Mouse (Mus musculus) ES-E14 (cell line): ENCODE results near the gene Fsd2. TPM values are rescaled to one million over a fixed set of nuclear protein-coding genes. Genes with fewer than 3 reads are reported as not detected.

Source experiments
- DNase-seq: peaks from one replicate; pipeline ENCODE4 v3.0.0-alpha.2; 2013; ENCODE audit warnings: low read depth, low spot score
- H3K27ac ChIP-seq: 2 replicates; pipeline ENCODE4 v1.5.1; 2012; ENCODE audit warnings: low read depth, mild to moderate bottlenecking, low read length, moderate library complexity, mixed read lengths; ENCODE audit not compliant: poor library complexity, insufficient read depth, severe bottlenecking
- H3K36me3 ChIP-seq: 2 replicates; pipeline ENCODE4 v1.6.1; 2012; ENCODE audit warnings: mild to moderate bottlenecking, low read length, moderate library complexity, mixed read lengths; ENCODE audit not compliant: control insufficient read depth, poor library complexity, insufficient read depth, severe bottlenecking
- H3K4me1 ChIP-seq, 2 experiments: fragments of 150-350 bp in 1 of 2; sonication (generic) in 1 of 2; 2 replicates each; pipeline ENCODE4 v1.6.1; 2012; ENCODE audit warnings: low read length in 2 of 2, mild to moderate bottlenecking in 1 of 2, mixed read lengths in 1 of 2; ENCODE audit not compliant: control insufficient read depth in 2 of 2, insufficient read depth in 2 of 2, poor library complexity in 1 of 2
- H3K4me3 ChIP-seq, 2 experiments: fragments of 150-350 bp in 1 of 2; sonication (generic) in 1 of 2; 2 replicates each; pipeline ENCODE4 v1.5.1; 2012; ENCODE audit warnings: low read length in 2 of 2, low read depth in 1 of 2, mild to moderate bottlenecking in 1 of 2, mixed read lengths in 1 of 2; ENCODE audit not compliant: insufficient read depth in 1 of 2, poor library complexity in 1 of 2, severe bottlenecking in 1 of 2
- H3K9ac ChIP-seq: 2 replicates; pipeline ENCODE4 v1.6.1; 2012; ENCODE audit warnings: low read depth, mild to moderate bottlenecking, low read length, mixed read lengths; ENCODE audit not compliant: poor library complexity, insufficient read depth, severe bottlenecking
- H3K9me3 ChIP-seq: fragments of 150-350 bp; sonication (generic); 2 replicates; pipeline ENCODE4 v1.6.1; 2012; ENCODE audit warnings: low read depth, mild to moderate bottlenecking, low read length; ENCODE audit not compliant: control insufficient read depth, insufficient read depth
- CHD2 ChIP-seq: IDR thresholded peaks from 2 replicates; pipeline ENCODE4 v1.6.1; 2014; ENCODE audit warnings: mild to moderate bottlenecking, low read depth, low read length, inconsistent platforms
- HCFC1 ChIP-seq: IDR thresholded peaks from 2 replicates; pipeline ENCODE4 v1.6.1; 2012; ENCODE audit warnings: low read length, inconsistent platforms, borderline replicate concordance; ENCODE audit not compliant: insufficient read depth
- MAFK ChIP-seq: IDR thresholded peaks from 2 replicates; pipeline ENCODE4 v1.6.1; 2014; ENCODE audit warnings: mild to moderate bottlenecking, low read depth, low read length, inconsistent platforms; ENCODE audit not compliant: insufficient read depth
- ZC3H11A ChIP-seq: IDR thresholded peaks from 2 replicates; pipeline ENCODE4 v1.6.1; 2012; ENCODE audit warnings: low read depth, mild to moderate bottlenecking, inconsistent platforms, low read length, borderline replicate concordance
- ZNF384 ChIP-seq: IDR thresholded peaks from 2 replicates; pipeline ENCODE4 v1.6.1; 2012; ENCODE audit warnings: low read depth, low read length, inconsistent platforms
- in situ Hi-C, 2 experiments: fragments of 600-800 bp; cut with MboI; formaldehyde crosslinking; loops; one replicate each; pipeline ENCODE4 v1.15.1; 2025; ENCODE audit warnings: low sequenced_read_pairs in 2 of 2, inconsistent platforms in 1 of 2; ENCODE audit not compliant: unreplicated experiment in 2 of 2
- total RNA-seq: library from RNA; depleted of rRNA; stranded (reverse); fragments of 300-350 nt; gene quantifications from 2 replicates; pipeline ENCODE4 v1.2.3, GENCODE M21; 2012

The Fsd2 gene
- total RNA-seq, 1 experiment = 0.09 TPM

- no peak for TF ChIP-seq ZC3H11A
- TF ChIP-seq MAFK = no peak
- TF ChIP-seq HCFC1 = no peak
- no peak for TF ChIP-seq CHD2
- no peak for TF ChIP-seq ZNF384
- H3K4me1 ChIP-seq = no peaks in the 10 kb centered on the region
- H3K4me3 ChIP-seq = no peak overlapping the region
- in situ Hi-C loops = no loop called here
- peaks cover 15% of the 10 kb centered on the region for H3K36me3 ChIP-seq
- H3K9ac ChIP-seq = no peak overlapping the region
- no peak for DNase-seq
- H3K27ac ChIP-seq = no peak overlapping the region
- no peaks in the 10 kb centered on the region for H3K9me3 ChIP-seq
Observed at GRCm38 (mm10) chr7:81587238-81587637, 20.5 kb upstream of the Fsd2 start.

GRCm38 (mm10) chr7:81585326-81585725 lies 18.6 kb upstream of the Fsd2 start:
- no peaks in the 10 kb centered on the region for H3K9me3 ChIP-seq
- H3K27ac ChIP-seq = no peak overlapping the region
- H3K36me3 ChIP-seq = peaks cover 9% of the 10 kb centered on the region
- no peak overlapping the region for H3K4me3 ChIP-seq
- no peak for DNase-seq
- H3K4me1 ChIP-seq = no peaks in the 10 kb centered on the region
- no peak overlapping the region for H3K9ac ChIP-seq
- TF ChIP-seq CHD2 (no peak), ZNF384 (no peak), MAFK (no peak), ZC3H11A (no peak), HCFC1 (no peak)
- in situ Hi-C loops = no loop called here

- TF ChIP-seq ZNF384 (no peak), MAFK (no peak), ZC3H11A (no peak), CHD2 (no peak), HCFC1 (no peak)
- Histone ChIP-seq H3K36me3 (peaks cover 9% of the 10 kb centered on the region), H3K27ac (no peak overlapping the region), H3K9me3 (no peaks in the 10 kb centered on the region), H3K4me1 (no peaks in the 10 kb centered on the region), H3K4me3 (no peak overlapping the region), H3K9ac (no peak overlapping the region)
- DNase-seq = no peak
- in situ Hi-C loops = no loop called here
Observed at GRCm38 (mm10) chr7:81583512-81583911, 16.8 kb upstream of the Fsd2 start.

DNA sequence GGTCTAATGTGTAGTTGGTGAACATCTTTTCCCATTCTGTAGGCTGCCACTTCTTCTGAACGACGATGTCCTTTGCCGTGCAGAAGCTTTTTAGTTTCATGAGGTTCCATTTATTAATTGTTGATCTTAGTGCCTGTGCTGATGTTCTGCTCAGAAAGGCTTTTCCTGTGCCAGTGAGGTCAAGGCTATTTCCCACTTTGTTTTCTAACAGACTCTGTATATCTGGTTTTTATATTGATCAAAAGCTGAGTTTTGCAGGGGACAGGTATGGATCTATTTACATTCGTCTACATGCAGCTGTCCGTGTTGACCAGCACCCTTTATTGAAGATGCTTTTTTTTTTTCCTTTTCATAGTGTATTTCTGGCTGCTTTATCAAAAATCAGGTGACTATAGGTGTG lies 12.6 kb upstream of the Fsd2 start:
- Histone ChIP-seq H3K36me3 (peaks cover 5% of the 10 kb centered on the region; the same call in 1 of the 2 replicates), H3K4me3 (no peak overlapping the region), H3K9me3 (no peaks in the 10 kb centered on the region), H3K4me1 (no peaks in the 10 kb centered on the region), H3K9ac (no peak overlapping the region), H3K27ac (no peak overlapping the region)
- TF ChIP-seq HCFC1 (no peak), CHD2 (no peak), ZNF384 (no peak), ZC3H11A (no peak), MAFK (no peak)
- no peak for DNase-seq
- in situ Hi-C loops = no loop called here

DNA sequence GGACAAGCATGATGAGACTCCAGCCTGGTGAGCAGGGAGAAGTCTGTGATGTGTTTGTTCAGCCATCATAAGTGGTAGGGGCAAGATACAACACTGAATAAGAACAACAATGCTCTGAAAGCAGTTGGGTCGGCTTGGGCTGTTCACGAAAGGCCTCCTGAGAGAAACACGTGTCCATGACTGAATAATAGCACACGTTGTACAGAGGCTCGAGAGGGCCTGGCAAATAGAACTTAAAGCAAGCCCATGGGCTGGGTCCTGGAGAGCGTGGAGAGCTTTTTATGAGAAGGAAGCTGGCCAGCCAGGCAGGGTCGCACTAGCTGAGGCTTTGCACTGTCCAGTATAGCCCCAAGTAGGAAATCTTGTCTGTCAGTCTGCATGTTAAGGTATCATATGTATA lies 11.7 kb upstream of the Fsd2 start:
- in situ Hi-C loops = no loop called here
- no peaks in the 10 kb centered on the region for H3K4me1 ChIP-seq
- no peaks in the 10 kb centered on the region for H3K9me3 ChIP-seq
- H3K4me3 ChIP-seq = no peak overlapping the region
- H3K27ac ChIP-seq = no peak overlapping the region
- peaks cover 5% of the 10 kb centered on the region; the same call in 1 of the 2 replicates for H3K36me3 ChIP-seq
- no peak for TF ChIP-seq HCFC1
- no peak for DNase-seq
- no peak overlapping the region for H3K9ac ChIP-seq
